ENCODE assay signal across 9 mouse cellular contexts in genomic region chr4:135267521-135267920, GRCm38 (mm10). TPM values are rescaled to one million over a fixed set of nuclear protein-coding genes. Genes with fewer than 3 reads are reported as not detected.
DNase-seq lines count a peak whose midpoint lies in the region; ATAC-seq lines count a peak whose summit lies in the region.
"Had no signal": no experiment of that assay in that cellular context is flagged by ENCODE, and none has a peak within 500 bp of the region (broad histone marks: within the 10 kb centered on the region; RNA-seq: fewer than 3 reads in every experiment).

No protein-coding gene starts in this region.

- DNase-seq in kidney, adult 11 months = no peak
- no peak for DNase-seq in embryonic facial prominence, embryonic 14.5 days (ENCODE audit: low spot score)
- DNase-seq in urinary bladder, postnatal 36 days (ENCODE audit: low spot score in 2 of 2) = no peak
- no peak for DNase-seq in gastrocnemius, postnatal 4 days (ENCODE audit: low spot score in 2 of 2)
- no peak for DNase-seq in gastrocnemius, postnatal 25 days
- DNase-seq: layer of hippocampus, adult 9-11 months had no signal

- peaks cover 51% of the 10 kb centered on the region for H3K4me1 ChIP-seq in kidney, embryonic 14.5 days (ENCODE audit: control insufficient read depth, insufficient read depth, low read length)
- peaks cover 36% of the 10 kb centered on the region for H3K4me1 ChIP-seq in embryonic facial prominence, embryonic 14.5 days (ENCODE audit: control insufficient read depth, insufficient read depth, low read length)
- peaks cover 25% of the 10 kb centered on the region for H3K4me1 ChIP-seq in hindbrain, embryonic 16.5 days (ENCODE audit: control insufficient read depth, insufficient read depth, low read depth, low read length)
- H3K4me1 ChIP-seq in midbrain, embryonic 15.5 days = peaks cover 42% of the 10 kb centered on the region

- H3K9ac ChIP-seq in kidney, embryonic 14.5 days (ENCODE audit: low read depth, low read length) = no peak overlapping the region
- H3K9ac ChIP-seq in embryonic facial prominence, embryonic 14.5 days (ENCODE audit: low read depth, low read length) = no peak overlapping the region
- H3K9ac ChIP-seq in hindbrain, embryonic 16.5 days (ENCODE audit: low read depth, low read length) = no peak overlapping the region
- no peak overlapping the region for H3K9ac ChIP-seq in midbrain, embryonic 15.5 days

- no peaks in the 10 kb centered on the region for H3K9me3 ChIP-seq in kidney, embryonic 14.5 days (ENCODE audit: control insufficient read depth, low read length)
- no peaks in the 10 kb centered on the region for H3K9me3 ChIP-seq in embryonic facial prominence, embryonic 14.5 days (ENCODE audit: control insufficient read depth, low read length)
- no peaks in the 10 kb centered on the region for H3K9me3 ChIP-seq in hindbrain, embryonic 16.5 days (ENCODE audit: control insufficient read depth, low read length)
- H3K9me3 ChIP-seq in midbrain, embryonic 15.5 days = no peaks in the 10 kb centered on the region

- ATAC-seq in kidney, embryonic 14.5 days (ENCODE audit: low FRiP score, low TSS enrichment) = no peak
- ATAC-seq in embryonic facial prominence, embryonic 14.5 days (ENCODE audit: low read depth) = no peak
- no peak for ATAC-seq in hindbrain, embryonic 16.5 days
- ATAC-seq in midbrain, embryonic 15.5 days (replicated peaks) = no peak

- H3K4me3 ChIP-seq in kidney, embryonic 14.5 days (ENCODE audit: low read length) = no peak overlapping the region
- H3K4me3 ChIP-seq in embryonic facial prominence, embryonic 14.5 days (ENCODE audit: low read depth, low read length) = no peak overlapping the region
- H3K4me3 ChIP-seq in hindbrain, embryonic 16.5 days (ENCODE audit: low read length) = no peak overlapping the region
- H3K4me3 ChIP-seq in midbrain, embryonic 15.5 days = no peak overlapping the region

- peaks cover 7% of the 10 kb centered on the region for H3K36me3 ChIP-seq in kidney, embryonic 14.5 days (ENCODE audit: control insufficient read depth, insufficient read depth, low read length)
- peaks cover 1% of the 10 kb centered on the region; the same call in 1 of the 2 replicates for H3K36me3 ChIP-seq in embryonic facial prominence, embryonic 14.5 days (ENCODE audit: control insufficient read depth, insufficient read depth, low read length)
- no peaks in the 10 kb centered on the region for H3K36me3 ChIP-seq in hindbrain, embryonic 16.5 days (ENCODE audit: control insufficient read depth, insufficient read depth, low read length)
- no peaks in the 10 kb centered on the region for H3K36me3 ChIP-seq in midbrain, embryonic 15.5 days (replicated peaks)

- H3K27ac ChIP-seq in kidney, embryonic 14.5 days (ENCODE audit: low read depth, low read length) = no peak overlapping the region
- peak overlapping the region; percentile 34 for H3K27ac ChIP-seq in embryonic facial prominence, embryonic 14.5 days (replicated peaks; ENCODE audit: low read depth, low read length)
- no peak overlapping the region for H3K27ac ChIP-seq in hindbrain, embryonic 16.5 days (ENCODE audit: low read depth, low read length)
- no peak overlapping the region for H3K27ac ChIP-seq in midbrain, embryonic 15.5 days

- H3K27me3 ChIP-seq in kidney, embryonic 14.5 days (ENCODE audit: control insufficient read depth, insufficient read depth, low read length) = no peaks in the 10 kb centered on the region
- H3K27me3 ChIP-seq in embryonic facial prominence, embryonic 14.5 days (replicated peaks; ENCODE audit: control insufficient read depth, insufficient read depth, low read length) = no peaks in the 10 kb centered on the region
- H3K27me3 ChIP-seq in hindbrain, embryonic 16.5 days (replicated peaks; ENCODE audit: control insufficient read depth, insufficient read depth, low read length) = no peaks in the 10 kb centered on the region
- H3K27me3 ChIP-seq in midbrain, embryonic 15.5 days (replicated peaks) = no peaks in the 10 kb centered on the region

- H3K4me2 ChIP-seq in kidney, embryonic 14.5 days (replicated peaks; ENCODE audit: low read depth, low read length) = peak overlapping the region; percentile 15
- peak overlapping the region; percentile 40 for H3K4me2 ChIP-seq in embryonic facial prominence, embryonic 14.5 days (ENCODE audit: low read depth, low read length)
- peak overlapping the region; percentile 32 for H3K4me2 ChIP-seq in hindbrain, embryonic 16.5 days (ENCODE audit: low read length)
- peak overlapping the region; percentile 14 for H3K4me2 ChIP-seq in midbrain, embryonic 15.5 days

- 46% methylated on average over 8 of the region's 8 CpGs for WGBS in kidney, embryonic 14.5 days
- WGBS in embryonic facial prominence, embryonic 14.5 days = 55% methylated on average over 8 of the region's 8 CpGs
- WGBS in hindbrain, embryonic 16.5 days = 38% methylated on average over 8 of the region's 8 CpGs
- 39% methylated on average over 8 of the region's 8 CpGs for whole genome bisulfite sequencing in midbrain, embryonic 15.5 days

RNA-seq across cellular contexts. Expression of gene Clic4, which starts 5.1 kb away (rescaled TPM):
- 68.5 and 132 TPM in 2 replicates for polyA plus RNA-seq in kidney, embryonic 14.5 days (2014; fragmentation: Nextera tagmentation; extraction: Ambion mirVana)
- polyA plus RNA-seq in embryonic facial prominence, embryonic 14.5 days (2014; fragmentation: Nextera tagmentation; extraction: Ambion mirVana) = 97.5 and 100 TPM in 2 replicates
- 56.1 and 71.0 TPM in 2 replicates for polyA plus RNA-seq in hindbrain, embryonic 16.5 days (2015; fragmentation: Nextera tagmentation; extraction: Ambion mirVana)
- polyA plus RNA-seq in midbrain, embryonic 15.5 days (2015; fragmentation: Nextera tagmentation; extraction: Ambion mirVana) = 63.8 and 69.5 TPM in 2 replicates
- total RNA-seq in gastrocnemius, postnatal 4 days (2021) = 100 to 1,000 TPM; 109 to 115 TPM
- 10 to 100 TPM; 28.6 to 38.0 TPM for total RNA-seq in gastrocnemius, postnatal 25 days (2021)
